Mouse (Mus musculus) layer of hippocampus, postnatal 14 days (tissue): ENCODE measurements around the gene Kpnb1. TPM values are rescaled to one million over a fixed set of nuclear protein-coding genes. Genes with fewer than 3 reads are reported as not detected.

Source experiments
- DNase-seq, 2 experiments: peaks; one replicate each; pipeline ENCODE4 v3.0.0; 2021 to 2022; ENCODE audit warnings: low spot score in 2 of 2, mixed read lengths in 1 of 2
- total RNA-seq, 2 experiments: library from RNA; stranded (reverse); gene quantifications; 2 replicates each; pipeline ENCODE4 v1.2.3; 2021

Gene Kpnb1
- total RNA-seq, 2 experiments from 2014 or later = 129 to 132 TPM

DNA sequence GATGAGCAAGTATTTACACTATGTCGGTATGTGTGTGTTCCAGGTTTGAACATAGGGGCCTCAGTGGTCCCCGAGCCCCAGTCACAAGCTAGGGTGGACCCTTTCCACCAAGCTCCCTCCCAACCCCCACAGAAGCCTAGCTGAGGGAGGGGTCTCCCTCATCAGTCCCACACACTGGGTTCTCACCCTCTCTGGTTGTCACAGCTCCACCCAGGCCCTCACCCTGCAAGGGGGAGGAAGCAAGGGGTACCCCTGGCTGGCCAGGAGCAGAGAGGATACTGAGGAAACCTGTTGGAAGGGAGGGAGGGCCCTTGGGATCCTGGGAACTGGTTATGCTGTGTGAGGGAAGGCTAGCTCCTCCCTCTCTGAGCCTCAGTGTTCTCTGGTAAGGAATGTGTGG is 42.4 kb downstream of the Kpnb1 start:
- no peak for DNase-seq

DNA sequence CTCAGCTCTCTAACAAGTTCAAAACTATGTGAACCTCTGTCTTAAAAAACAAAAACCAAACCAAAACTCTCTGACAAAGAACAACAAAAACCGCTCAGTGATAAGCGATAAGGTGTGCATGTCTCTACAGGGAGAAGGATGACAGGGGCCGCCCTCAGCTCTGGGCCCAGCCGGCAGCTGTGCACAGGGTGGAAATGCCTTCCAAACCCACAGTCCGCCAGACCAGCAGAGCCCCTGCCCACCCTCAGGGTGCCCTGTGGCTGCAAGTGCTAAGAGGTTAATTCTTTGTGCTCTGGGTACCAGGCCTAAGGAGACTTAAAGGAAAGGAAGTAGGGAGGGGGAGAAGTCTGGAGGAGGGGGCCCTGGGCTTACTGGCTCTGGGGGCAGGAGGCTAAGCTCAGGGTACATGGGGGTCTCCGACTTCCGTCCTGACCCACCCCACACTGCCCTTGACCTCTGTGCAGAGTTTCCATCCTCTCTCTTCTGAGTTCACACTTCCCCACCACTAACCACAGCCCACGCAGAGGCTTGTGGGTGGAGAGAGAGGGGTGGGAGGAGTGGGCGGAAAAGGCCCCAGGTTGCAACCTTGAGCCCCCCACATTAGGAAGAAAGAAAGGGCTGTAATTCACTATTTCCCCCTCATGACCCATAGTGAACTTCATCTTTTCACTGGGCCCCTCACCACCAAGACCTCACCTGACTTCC is 44.3 kb downstream of the Kpnb1 start:
- DNase-seq = no peak

DNA sequence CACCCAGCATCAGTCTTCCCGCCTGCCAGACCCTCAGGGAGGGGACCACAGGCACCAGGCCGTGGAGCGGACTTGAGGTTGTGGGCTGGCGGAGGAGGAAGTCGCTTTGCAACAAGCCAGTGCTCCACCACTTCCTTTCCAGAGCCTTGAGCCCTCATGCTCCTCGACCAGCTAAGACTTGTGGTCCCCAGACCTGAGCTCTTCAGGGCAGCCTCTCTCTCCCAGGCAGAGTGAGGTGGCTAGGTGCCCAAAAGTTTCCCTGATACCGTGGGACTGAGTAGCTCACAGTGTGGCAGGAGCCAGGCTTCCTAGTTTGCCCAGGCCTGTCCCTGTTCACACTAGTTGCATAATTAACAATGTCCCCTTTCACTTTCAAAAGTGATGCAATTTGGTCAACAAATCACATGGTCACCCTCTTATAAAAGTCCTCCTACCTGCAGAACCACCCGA is 45.5 kb downstream of the Kpnb1 start:
- no peak for DNase-seq

DNA sequence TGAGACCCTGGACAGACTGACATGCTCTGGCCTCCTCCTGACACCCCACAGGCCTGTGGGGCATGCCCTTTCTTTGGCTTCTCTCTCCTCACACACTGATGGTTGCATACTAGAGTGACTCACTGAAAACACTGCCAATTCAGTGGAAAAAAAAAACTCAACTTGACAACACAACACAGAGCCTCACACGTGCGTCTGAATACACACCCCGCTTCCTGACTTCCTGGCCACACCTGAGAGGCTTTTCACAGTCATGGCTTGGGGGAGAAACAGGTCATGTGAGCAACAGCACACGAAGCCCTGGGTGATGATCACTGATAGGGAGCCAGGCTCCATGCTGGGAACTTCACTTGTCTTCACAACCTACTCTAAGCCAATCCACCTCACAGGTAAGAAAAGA is 46.9 kb downstream of the Kpnb1 start:
- DNase-seq = no peak

DNA sequence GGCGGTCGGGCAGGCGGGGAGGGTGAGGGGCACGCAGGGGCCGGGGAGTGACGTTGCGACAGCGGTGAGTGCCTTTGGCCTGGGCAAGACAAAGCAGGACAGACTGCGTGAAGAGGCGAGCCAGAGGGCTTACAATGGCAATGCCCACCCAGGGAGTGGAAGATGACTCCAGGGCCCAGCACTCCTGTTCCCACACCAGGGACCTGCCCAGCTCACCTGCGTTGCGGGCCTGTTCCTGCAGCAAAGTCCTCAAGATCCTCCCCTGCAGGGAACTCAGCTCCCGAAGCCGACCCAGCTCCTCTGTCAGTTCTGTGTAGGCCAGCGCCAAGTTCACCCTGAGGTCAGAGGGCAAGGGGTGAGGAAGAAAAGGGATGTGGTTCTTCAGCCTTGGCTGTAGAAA is 48.4 kb downstream of the Kpnb1 start:
- DNase-seq = no peak

DNA sequence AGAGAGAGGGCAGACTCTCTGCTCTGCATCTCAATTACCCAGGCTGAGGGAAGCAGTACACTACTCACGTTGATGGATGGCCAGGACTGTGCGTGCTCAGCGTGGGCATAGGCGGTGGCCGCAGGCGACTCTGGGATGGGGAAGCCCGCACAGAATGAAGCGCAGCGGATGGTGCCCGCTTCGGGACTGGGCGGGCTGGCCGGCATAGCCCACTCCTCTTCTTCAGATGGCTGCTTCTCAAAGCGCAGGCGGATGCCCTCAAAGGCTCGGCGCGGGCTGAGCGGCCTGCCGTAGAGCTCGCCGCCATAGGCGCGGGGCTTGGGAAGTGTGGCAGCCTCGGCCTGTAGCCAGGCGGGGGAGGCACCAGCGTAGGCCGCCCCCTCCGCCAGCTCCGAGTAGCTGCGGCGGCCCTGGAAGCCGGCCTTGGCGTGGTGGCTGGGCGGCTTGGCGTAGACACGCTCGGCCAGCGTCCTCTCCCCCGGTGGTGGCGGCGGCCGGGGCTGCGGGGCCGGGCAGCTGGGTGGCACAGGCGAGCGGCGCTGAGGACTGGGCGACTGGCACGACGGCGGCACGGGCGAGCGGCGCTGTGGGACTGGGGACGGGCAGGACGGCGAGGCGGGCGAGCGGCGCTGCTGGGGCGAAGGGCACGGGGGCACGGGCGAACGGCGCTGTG is 49.0 kb downstream of the Kpnb1 start:
- peak; percentile 47 to 61 for DNase-seq

DNA sequence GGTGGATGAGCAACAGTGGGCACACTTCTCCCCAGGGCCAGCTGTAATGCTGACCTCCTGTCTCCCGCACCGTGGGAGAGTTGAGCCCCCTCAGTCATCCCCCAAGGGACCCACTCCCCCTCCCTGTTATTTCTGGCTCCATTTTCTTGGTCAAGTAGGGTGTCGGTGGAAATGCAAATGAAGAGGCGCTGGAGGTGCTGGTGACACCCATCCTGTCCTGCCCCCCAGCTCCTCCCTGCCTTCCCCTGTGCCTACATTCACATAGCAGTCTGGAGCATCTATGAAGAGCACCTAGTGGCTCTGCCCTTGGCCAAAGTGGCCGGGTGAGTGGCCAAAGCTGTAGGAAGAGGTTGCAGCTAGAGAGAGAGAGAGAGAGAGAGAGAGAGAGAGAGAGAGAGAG is 54.4 kb downstream of the Kpnb1 start:
- no peak for DNase-seq

DNA sequence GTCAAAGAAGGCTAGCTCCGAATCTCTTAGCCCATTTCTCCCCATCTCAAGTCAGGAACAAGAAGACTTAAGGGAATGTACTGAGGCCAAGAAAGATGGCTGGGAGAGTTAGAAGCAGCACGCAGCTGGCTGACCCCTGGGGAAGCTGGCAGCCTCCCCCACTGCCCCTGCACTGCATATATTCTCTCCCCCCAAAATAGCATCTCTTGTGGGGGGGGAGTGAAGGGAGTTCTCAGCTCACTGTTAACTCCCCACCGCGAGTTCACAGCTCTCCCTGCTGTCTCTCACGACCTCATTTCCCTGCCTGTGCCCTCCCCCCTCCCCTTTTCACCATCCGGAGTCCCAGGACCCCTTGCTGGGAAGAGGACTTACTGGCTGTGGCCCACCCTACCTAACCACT is 55.5 kb downstream of the Kpnb1 start:
- DNase-seq = no peak

DNA sequence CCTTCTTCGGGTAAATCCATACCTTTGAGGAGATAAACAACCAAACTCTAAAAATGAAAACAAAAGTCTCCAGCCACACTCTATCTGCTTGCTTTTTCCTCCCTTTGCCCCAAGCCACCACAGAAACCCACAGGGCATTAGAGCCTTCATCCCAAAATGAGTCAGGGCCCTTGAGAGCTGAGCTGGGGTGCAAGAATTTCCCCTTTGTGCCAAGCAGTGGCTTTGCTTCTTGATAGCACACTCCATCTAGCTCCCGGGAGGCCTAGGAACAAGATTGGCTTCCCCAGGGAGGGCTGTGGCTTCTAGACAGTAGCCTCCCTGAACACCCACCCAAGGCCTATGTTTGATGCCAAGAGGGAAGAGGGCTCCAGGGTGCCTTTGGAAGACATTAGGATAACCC is 56.0 kb downstream of the Kpnb1 start:
- DNase-seq = no peak

DNA sequence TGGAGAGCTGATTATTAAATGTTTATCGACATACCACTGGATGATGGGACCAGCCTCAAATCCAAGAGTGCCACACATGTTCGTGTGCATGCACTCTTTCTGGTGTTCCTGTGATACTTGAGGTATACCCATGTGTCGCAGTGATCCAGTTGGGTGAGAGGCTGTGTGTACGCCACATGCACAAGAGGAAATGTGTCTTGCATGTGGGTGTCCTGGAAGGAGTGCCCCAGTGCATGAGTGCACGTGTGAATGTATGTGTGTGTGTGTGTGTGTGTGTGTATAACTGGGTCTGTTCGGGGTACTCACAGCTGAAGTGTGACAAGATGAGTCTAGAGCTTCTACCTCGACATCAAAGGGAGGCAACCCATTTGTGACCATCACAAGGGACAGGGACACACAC is 57.4 kb downstream of the Kpnb1 start:
- no peak for DNase-seq

DNA sequence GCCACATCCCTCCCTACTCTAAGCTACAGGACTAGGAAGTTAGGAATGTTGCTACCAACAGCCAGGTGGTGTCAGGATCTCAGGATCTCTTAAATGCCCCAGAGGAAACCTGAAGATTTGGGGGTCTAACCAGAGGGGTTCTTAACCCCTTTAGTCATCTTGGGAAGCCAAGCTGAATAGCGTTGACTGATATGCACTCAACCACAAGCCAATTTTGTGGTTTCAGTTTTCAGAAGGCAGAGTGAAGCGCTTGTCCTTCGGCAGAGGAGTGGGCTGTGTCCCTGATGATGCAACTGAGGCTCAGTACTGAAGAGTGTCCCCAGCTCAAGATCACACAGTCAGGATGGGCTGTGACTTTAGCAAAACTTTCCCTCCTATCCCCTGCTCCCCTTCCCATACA is 58.7 kb downstream of the Kpnb1 start:
- no peak for DNase-seq

DNA sequence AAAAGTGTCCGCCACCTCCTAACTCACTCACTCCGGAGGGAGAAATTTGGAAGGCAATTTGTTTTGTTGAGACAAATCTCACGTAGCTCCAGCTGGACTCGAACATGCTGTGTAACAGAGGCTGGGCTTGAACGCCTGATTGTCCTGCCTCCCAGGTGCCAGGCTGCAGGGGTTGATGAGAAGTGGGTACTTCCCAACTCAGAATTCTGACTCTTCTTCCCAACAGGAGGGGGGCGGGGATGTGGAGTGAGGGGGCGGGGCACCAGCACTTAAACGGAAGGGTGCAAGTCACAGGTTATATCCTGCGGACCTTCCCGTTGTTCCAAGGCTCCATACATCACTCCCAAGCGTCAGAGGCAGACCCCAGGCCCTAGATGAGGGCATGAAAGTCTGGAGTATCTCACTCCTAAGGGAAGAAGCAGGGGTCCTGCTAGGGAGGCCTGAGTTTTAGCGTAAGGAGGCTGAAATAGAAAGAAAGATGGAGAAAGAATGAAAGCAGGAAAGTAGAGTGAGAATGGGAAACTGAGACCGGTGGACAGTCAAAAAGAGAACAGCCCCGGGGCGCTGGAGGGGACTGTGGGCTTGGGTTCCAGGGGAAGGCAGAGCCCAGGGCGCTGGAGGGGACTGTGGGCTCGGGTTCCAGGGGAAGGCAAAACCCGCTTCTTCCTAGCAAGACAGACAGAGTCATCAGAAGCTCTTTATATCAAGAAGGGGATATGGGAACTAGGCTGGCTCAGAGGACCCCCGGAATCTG is 60.0 kb downstream of the Kpnb1 start:
- no peak for DNase-seq

DNA sequence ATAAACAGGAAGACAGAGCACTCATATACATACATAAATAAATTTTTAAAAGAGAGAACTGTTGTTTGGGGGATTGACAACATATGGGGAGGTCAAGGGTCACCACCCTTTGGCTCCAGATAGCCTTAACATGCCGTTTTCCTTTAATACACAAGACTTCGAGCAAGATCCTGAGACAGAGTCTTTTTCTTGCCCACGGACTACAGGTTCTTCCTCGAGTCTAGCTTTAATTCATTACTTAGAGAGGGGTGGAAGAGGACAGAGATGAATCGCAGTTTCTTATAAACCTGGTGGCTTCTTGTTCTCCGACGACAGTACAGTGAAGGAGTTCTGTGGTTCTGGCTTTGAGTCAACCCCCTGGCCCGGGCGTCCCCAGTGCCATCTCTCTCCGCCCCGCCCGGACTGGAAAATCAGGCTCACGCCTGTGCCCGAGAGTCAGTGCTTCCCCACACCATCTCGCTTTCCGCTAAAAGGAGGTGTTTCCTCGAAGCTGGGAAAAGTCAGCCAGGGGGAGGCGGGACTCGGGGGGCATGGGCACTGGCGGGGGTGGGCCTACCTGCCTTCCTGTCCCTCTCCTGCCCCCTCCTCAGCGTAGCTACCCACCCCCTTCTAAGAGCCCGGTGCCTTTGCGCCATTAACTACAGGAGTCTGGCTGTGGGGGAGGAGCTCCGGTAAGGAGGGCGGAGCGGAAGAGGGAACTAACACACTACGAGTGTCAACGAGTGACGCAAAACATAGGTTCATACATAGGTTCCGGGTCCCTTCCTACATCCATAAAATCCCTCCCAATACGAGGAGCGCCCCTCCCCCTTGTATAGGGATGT is 60.8 kb downstream of the Kpnb1 start:
- DNase-seq = no peak

DNA sequence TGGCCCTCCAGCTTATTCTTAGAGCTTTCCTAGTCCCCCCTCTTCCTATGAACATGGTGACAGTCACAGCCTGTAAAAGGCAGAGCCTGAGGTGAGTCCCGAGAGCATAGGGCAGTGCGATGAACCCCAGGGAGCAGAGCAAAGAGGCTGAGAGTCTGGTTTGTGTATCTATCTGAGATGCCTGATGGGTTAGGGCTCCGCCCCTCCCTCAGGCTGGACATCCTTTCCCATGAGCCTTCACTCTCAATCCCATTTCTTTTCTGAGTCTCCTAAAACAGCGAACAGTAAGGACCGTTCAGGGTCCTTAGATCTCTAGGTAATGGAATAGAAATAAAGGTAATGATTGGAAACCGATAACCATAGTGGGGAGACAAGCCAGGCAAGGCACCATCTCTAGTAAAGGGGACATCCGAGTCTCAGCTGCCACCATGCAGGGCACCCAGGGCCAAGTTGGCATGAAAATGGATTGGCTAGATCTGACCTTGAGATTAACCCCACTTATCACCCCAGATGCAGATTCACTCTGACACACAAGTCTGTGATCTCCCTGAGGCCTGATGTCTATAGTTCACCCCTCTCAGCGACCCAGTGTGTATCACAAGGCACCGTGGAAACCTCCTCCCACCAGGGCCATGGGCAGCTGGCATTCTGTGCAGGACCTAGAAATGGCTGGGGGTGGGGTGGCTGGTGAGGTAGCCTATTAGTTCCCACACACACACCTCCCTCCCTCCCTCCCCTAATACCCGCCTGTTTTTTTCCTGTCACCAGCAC is 63.2 kb downstream of the Kpnb1 start:
- DNase-seq = no peak

DNA sequence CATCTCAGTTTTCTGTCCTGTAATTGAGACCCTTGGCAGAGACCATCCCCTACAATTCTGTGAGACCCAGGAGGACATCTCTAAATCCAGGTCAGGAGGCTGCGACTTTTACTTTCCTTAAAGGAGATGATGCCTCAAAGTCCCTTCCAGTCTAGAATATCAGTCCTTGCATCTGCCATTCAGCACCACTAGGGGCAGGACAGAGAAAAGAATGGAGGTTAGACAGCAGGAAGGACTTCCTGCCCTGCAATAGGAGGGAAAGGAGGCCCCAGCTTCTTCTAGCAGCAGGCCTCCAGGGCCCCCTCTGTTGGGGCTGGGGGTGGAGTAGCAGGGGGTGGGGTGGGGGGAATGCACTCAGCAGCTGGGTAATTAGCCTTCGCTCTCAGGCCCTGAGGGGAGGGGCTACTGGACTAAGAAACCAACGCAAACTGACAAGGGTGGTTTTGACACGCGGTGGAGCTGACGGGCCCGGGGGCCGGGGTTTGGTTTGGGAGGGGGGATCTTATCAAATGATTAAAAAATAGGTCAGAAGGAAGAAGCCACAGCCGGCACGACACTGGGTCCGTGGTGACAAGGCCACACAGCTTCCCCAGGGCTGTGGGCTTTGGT is 64.3 kb downstream of the Kpnb1 start:
- DNase-seq = no peak

DNA sequence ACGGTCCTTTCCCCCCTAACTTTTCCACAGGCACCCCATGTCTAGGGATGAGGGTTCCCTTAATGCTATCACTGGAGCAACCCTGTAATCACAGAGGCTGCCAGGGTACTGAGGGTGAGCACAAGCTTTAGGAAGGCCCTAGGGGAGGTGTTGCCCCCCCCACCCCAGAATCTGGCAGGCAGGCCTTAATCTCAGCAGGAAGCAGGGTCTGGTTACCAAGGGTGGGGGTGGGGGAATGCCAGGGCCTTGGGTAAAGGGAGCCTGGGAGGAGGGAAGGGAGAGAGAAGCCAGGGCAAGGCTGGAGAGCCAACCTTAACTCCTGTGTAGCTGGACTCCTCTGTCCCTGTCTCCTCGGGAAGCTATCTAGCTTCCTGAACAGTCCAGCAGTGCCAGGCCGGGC is 67.0 kb downstream of the Kpnb1 start:
- no peak for DNase-seq

DNA sequence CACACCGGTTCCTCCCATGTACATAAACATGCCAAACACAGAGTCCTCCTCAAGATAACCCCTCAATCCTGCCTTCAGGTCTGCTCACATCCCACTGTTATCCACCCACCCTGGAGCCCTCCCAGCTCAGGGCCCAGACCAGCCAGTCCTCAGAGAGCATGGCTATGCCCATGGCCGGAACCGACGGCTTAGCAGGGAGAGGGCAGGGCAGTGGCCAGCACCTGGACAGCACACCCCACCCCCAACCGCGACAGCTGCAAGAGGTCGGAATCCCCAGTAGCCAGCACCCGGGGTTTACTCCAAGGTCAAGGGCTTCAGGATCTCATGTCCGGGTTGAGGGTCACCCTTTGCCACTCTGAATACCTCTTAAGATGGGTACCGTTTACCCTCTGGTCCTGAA is 67.5 kb downstream of the Kpnb1 start:
- DNase-seq = no peak

DNA sequence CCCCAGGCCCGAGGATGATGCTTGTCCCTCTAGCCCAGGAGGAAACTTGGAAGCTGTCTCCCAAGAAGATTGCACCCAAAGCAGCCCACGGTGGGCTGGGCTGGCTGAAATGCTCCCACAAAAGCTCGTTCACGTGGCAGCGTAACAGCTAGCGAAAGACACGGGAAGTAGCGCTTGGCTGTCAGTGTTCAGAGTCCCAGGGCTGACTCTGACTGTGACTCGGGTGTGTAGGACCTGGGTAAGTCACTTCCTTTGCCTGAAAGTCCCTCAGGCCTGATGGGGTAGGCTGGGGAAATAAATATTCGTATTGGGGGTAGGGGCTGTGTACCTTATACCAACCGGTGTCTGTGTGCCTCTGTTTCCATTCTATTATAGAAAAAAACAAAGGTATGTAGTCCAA is 71.9 kb downstream of the Kpnb1 start:
- no peak for DNase-seq

DNA sequence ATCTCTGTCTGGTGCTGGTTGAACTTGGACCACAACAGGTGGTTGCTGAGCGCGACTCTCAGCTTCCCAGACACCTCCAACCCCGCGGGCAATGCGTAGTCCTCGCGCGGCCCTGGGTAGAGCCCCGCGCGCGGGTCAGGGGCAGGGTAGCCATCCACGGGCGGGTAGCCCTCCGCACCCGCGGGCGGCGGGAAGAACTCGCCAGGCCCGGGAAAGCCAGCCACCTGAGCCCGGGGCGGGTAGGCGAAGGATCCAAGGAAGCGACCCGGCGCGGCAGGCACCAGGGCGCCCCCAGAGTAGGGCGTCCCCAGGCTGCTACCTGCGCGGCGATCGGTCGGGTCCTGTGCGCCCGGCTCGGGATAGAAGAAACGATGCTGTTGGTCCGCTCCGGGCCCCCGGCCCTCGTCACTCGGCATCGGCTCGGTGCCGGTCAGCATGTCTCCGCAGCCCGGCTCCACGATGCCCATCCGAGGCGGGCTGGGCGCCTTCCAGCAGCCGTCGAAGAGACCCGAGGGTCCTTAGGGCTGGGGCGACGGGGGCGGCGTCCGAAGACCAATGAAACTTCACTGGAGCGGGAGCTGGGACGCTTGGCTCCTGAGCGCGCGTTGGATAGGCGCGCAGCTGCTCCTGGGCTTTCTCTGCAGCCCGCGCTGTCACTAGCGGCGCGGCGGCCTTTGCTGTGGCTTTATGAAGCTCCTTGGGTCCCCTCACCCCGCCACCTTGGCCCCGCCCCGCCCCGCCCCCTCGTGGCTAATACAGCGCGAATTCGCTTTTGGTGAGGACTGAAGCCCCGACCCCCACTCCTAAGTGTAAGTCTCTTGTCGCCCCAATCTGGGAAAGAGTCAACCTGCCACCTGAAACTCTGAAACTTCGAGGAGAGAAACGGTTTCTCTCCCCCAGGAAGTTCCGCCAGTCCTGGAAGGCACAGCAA is 72.7 kb downstream of the Kpnb1 start, which contains the start of gene Tbx21:
Tbx21 (minus strand) TSS at position 661 of the 931 bp plus-strand sequence.
- DNase-seq = no peak
